Mouse (Mus musculus) urinary bladder, adult 18-20 months (tissue): ENCODE data around the gene Gm5798.
"Not testable (repeated sequence)": the region's sequence is repeated elsewhere in the genome, so short reads cannot be mapped to it uniquely, and the experiment has no call there.

Source experiments
- DNase-seq, 2 experiments: peaks; one replicate each; pipeline ENCODE4 v3.0.0; 2022; ENCODE audit warnings: low spot score in 2 of 2, mixed read lengths in 2 of 2

The Gm5798 gene

GRCm38 (mm10) chr14:41348309-41348708 lies at the start of gene Gm5798:
Gene Gm5798, plus strand, starts transcription at chr14:41348609.
- DNase-seq = not testable (repeated sequence)

- DNase-seq = not testable (repeated sequence)
Measured at GRCm38 (mm10) chr14:41386279-41386678, 37.9 kb downstream of the Gm5798 start, which contains the start of gene Gm7945. Gene Gm7945, minus strand, starts transcription at chr14:41386379.
